Mouse (Mus musculus) neutrophil, adult 5-6 weeks (primary cell): ENCODE data around the gene Cel. TPM values are rescaled to one million over a fixed set of nuclear protein-coding genes. Genes with fewer than 3 reads are reported as not detected.

Experiments used
- ATAC-seq: fragments of 151-379, 151-347 bp; 2 replicates; pipeline ENCODE4 v1.8.0; 2017; ENCODE audit warnings: mild to moderate bottlenecking, moderate TSS enrichment; ENCODE audit not compliant: insufficient number of reproducible peaks, poor library complexity, low FRiP score, severe bottlenecking; ENCODE audit errors: extremely low read depth
- total RNA-seq: library from RNA; stranded (forward); fragments of 200-1000 nt; gene quantifications from 2 replicates; pipeline ENCODE4 v1.2.3, GENCODE M21; 2017

Gene Cel
- total RNA-seq: not detected in 2 replicates

DNA sequence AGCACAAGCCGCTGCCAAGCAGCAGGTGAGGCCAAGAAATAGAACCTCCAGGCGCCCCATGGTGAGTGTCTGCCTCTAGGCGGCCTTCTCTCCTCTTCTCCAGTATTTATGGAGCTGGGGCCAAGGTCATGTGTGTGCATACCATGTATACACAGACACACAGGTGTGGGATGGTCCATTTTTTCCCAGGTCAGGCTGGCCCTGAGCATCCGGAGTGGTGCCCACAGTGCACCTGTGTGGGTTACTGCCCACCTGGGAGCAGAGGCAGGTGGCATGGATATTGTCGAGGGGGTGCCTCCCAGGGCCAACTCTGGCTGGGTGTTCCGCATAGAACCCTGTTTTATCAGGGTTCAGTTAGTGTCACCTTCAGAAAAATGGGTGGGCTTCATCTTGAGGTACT, at the start of gene Cel:
Gene Cel (minus strand): TSS at position 101 of the 400 bp plus-strand sequence.
- ATAC-seq: no peak

DNA sequence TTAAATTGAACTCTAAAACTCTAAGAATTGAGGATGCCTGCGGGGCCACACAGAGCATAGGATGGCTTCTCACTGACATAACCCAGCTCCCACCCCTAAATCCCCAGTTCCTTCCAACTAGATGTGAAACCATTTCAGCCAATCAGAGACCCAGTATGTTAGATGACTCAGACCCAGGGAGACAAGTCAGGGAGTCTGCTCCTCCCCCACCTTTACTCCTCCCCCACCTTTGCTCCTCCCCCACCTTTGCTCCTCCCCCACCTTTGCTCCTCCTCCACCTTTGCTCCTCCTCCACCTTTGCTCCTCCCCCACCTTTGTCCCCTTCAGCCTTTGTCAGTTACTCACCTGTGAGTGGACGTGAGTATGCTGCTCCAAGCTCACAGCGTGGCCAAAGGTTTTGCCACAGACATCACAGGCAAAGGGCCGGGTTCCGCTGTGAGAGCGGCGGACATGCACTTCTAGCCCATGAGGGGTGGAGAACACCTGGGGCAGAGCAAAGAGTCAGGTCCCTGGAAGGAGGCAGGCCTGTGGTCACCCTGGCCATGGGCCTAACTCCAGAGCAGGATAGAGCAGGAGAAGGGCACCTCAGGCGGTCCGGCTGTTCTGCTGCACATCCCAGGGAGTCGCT, 49.3 kb upstream of the Cel start:
- ATAC-seq: no peak

DNA sequence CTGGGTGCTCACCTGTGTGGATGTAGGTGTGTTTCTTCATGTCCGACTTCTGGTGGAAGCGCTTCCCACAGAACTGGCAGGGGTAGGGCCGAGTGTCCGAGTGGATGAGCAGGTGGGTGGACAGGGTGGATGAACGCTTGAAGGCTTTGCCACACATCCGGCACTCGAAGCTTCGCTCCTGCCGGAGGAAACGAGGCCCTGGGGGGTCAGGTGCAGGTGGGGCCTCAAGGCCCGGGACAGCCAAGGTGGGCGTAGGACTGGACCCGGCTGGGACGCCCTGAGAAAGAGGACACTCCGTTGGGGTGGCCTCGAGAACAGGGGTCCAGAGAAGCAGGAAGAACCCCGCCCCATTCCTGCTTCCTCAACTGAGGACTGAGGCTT, 48.2 kb upstream of the Cel start:
- ATAC-seq: no peak

DNA sequence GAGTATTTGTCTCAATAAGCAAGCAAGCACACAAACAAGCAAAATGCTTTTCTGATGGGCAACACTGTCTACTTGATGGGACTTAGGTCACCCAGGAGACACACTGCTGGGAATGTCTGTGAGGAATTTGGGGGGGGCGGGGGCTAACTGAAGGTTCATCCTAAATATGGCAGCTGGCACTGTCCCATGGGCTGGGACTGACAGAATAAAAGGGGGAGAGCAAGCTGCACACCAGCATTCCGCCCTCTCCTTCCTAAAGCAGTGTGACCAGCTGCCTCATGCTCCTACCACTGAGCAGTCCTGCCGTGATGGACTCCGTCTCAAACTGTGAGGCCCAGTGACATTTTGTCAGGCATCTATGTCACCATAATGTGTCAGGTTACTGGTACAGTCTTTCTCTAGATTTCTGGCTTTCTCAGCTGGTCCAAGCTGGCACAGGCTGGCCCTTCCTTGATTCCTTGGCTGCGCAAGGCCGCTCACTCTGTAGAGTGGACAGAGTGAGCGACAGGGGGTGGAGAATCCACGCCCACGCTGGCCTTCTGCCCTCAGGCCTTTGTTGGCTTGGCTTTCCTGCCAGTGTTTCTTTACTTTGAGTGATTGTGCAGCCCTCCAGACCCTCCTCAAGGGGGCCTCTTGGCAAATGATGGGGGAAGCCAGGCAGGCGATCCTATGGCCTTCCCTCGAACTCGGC, 47.7 kb upstream of the Cel start:
- no peak for ATAC-seq

GRCm38 (mm10) chr2:28609851-28610250, 46.6 kb upstream of the Cel start:
- ATAC-seq: no peak

DNA sequence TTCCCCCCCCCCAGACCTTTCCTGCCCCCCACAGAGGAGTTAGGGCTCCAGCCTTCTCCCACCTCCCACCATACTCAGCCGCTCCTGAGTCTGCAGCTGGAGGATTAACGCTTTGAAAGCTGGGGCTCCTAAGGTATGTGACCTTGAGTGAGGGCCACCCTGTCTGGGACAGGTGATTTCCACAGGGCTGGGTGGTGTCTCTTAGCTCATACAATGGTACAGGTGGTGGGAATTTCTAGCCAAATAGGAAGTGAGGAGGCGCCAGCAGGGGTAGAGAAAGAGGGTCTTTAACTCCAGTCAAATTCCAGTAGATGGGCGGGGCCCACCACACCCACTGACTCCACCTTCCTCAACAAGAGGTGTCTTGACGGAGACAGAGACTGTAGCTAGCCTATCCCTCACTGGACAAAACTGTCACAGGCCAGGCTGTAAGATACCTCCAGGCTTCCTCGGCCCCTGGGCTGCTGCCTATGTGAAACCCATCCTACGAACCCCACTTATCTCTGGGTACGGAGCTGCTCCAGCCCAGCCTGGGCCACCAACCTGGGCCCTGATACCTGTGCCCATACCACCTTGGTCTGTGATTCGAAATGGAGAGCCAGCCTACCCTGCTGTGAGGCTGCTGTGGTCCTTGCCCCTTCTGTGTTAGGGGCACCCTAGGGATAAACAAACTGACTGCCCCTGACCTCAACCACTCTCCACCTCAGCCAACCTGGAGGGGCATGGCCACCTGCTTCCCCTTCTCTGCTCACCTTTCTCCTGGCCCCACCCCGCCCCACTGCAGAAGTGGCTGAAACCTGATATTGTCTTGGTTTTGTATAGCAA, 44.4 kb upstream of the Cel start:
- ATAC-seq: no peak

GRCm38 (mm10) chr2:28606601-28607340, 43.6 kb upstream of the Cel start:
- no peak for ATAC-seq

- 0 out of 2 replicates have a peak, but pooled peaks have one; percentile 20 for ATAC-seq
Measured at GRCm38 (mm10) chr2:28605789-28606541, 42.8 kb upstream of the Cel start.

- ATAC-seq: no peak
Measured at GRCm38 (mm10) chr2:28603542-28603941, 40.3 kb upstream of the Cel start.

DNA sequence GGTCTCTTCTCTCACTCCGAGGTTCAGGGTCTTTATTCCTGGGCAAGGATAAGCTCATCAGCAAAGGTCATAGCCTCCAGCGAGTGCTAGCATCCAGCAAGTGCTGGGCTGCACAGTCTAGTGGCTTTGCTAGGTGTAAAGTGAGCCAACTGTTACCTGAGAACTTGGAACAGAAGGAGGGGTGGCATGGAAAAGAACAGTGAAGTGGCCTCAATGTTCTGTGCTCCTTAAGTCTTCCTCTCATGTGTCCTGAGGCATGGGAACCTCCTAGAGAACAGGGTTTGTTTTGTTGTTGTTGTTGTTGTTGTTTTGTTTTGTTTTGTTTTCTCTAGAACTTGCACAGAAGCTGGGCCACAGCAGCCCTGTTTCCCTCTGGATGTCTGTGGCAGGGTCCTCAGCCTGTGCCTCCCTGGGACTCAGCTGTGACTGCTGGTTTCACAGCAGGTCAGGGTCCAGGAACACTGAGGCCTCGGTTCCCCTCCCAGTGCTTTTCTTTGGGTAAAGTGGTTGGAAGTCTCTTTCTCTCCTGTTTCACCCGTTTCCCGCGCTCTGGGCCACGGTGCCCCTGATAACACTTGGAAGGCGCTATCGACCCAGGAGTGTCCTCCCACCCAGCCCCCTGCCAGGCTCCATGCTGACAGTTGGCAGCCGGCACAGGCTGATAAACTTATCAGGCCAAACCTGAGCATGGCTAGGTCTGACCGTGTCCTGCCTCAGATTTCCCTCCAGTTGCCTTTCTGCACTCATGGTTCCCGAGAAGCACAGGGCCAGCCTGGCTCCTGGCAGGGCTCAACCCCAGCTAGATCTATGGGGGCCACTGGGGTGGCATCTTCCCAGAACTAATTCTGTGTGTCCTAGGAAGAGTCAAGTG, 38.8 kb upstream of the Cel start:
- ATAC-seq: no peak

GRCm38 (mm10) chr2:28599569-28599900, 36.3 kb upstream of the Cel start:
- no peak for ATAC-seq

DNA sequence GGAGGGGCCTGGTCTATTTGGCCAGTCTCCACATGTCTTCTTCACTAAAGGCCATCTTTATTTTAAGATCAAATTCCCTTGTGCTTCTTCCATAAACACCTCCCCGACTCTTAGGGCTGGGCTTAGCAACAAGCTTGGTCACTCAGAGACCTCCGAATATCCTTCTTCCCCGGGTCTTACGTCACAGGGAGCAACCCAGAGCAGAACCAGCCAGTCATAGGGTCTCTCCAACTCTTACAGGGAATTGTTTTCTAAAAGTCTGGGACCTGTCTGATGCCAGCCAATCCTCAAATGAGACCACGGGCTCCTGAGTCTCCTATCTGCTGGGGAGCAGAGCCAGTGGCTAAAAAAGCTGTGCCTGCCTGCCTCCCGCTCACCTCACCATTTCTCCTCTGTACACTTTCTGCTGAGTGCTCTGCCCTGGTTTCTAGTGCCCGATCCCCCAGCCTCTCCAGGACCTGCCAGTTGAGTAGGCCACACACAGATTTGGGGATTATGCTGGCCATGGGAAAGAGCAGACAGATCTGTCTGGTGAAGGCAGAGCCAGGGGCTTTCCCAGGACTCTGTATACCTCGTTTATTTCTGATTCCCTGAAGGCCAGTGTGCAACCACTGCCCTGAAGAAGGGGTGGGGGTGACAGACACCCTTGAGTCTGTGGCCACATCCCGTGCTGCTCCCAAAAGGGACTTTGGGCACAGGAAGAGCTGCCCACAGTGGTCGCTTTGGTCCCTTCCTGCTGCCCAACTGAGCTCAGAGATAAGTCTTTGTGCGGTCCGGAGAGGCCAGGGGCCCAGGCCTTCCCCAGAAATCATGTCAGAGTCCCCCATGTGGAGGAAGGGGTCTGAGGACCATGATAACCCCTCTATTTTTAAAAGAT, 35.7 kb upstream of the Cel start:
- ATAC-seq: no peak

GRCm38 (mm10) chr2:28597733-28598547, 34.7 kb upstream of the Cel start:
- no peak for ATAC-seq

GRCm38 (mm10) chr2:28596998-28597397, 33.8 kb upstream of the Cel start:
- ATAC-seq: no peak

DNA sequence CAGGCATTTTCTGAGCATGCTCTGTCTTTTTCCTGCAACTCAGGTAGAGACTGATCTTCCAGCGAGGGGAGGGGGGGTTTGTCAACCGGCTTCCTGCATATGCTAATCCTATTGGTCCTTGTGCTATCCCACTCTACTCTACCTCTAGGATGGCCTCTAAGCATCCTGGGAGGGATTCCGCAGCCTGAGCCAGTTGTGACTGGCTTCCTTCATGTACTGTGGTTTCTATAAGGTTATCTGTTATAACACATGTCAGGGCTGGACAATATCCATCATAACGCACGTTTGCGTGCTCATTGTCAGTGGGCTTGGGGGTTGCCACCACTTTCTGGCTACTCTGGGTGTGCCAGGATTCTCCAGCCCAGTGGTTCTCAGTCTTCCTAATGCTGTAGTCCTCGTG, 32.8 kb upstream of the Cel start:
- ATAC-seq: no peak

- peak; percentile 78 for ATAC-seq
Measured at GRCm38 (mm10) chr2:28592809-28593208, 29.6 kb upstream of the Cel start.
